Mouse (Mus musculus) layer of hippocampus, postnatal 14 days (tissue): ENCODE results near the gene Gas7. TPM values are rescaled to one million over a fixed set of nuclear protein-coding genes. Genes with fewer than 3 reads are reported as not detected.

Source experiments
- DNase-seq, 2 experiments: peaks; one replicate each; pipeline ENCODE4 v3.0.0; 2021 to 2022; ENCODE audit warnings: low spot score in 2 of 2, mixed read lengths in 1 of 2
- total RNA-seq, 2 experiments: library from RNA; stranded (reverse); gene quantifications; 2 replicates each; pipeline ENCODE4 v1.2.3; 2021

The Gas7 gene
- total RNA-seq, 2 experiments from 2014 or later, result 391 to 397 TPM

- no peak for DNase-seq
Measured at GRCm38 (mm10) chr11:67568815-67569214, 113.6 kb downstream of the Gas7 start.

- DNase-seq, result peak in 1 of 2 experiments; percentile 67
Measured at GRCm38 (mm10) chr11:67570947-67571346, 115.7 kb downstream of the Gas7 start.

DNA sequence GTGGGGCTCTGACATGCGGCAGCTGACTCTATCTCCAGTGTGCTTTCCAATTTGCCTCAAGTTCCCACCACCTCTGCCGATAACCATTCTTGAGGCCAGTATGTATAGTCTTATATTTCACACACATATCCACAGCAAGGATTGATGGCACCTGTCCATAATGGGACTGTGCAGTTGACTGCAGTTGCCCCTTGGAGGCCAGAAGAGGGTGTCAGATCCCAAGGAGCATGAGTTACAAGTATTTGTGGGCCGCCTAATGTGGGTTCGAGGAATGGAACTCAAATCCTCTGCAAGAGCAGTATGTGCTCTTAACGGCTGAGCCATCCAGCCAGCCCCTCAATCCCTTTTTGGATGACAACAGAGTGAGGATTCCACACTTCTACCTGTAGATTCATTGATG, 119.1 kb downstream of the Gas7 start:
- no peak for DNase-seq

- DNase-seq, result no peak
Measured at GRCm38 (mm10) chr11:67577472-67577871, 122.2 kb downstream of the Gas7 start.

DNA sequence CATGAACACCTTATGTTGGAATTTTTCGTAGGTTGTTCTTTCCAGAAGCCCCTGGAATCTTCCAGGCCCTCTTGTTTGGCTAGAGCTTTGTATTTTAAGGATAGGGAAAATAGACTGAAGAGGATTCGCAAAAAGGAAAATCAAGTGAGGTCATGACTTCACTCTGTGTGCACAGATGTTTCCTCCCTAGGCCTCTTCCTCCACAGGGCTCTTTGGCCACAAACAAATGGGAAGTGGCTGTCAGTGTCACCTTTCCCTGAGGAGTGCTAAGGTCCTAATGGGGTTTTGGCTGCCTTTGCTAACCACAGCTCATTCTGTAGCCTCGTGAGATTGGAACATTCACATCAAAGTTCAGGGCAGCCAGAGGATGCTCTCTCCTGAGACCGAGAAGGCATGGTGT, 122.8 kb downstream of the Gas7 start:
- no peak for DNase-seq

DNA sequence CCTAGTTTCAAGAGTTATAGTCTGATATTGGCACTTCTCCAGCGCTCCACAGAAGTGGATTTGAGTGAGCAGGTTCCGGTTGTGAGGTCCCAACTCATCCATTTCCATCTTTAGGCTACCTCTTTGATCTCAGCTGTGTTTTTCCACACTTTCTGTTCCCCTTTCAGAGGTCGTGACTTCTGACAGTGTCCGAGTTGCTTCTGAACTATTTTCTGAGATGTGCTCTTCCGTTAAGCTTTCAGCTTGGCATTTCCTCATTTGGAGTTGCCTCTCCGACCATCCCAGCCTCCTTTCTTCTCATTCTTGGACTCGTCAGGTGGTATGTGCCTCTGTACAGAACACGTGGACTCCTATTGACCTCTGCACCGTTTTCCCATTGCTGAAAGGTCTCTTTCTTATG, 123.9 kb downstream of the Gas7 start:
- DNase-seq, result no peak

GRCm38 (mm10) chr11:67581549-67581948, 126.3 kb downstream of the Gas7 start:
- DNase-seq, result no peak

GRCm38 (mm10) chr11:67582570-67582969, 127.3 kb downstream of the Gas7 start:
- no peak for DNase-seq

GRCm38 (mm10) chr11:67585016-67585415, 129.8 kb downstream of the Gas7 start:
- DNase-seq, result no peak

GRCm38 (mm10) chr11:67585629-67586028, 130.4 kb downstream of the Gas7 start:
- no peak for DNase-seq

- DNase-seq, result no peak
Measured at GRCm38 (mm10) chr11:67586231-67586994, 131.2 kb downstream of the Gas7 start.

DNA sequence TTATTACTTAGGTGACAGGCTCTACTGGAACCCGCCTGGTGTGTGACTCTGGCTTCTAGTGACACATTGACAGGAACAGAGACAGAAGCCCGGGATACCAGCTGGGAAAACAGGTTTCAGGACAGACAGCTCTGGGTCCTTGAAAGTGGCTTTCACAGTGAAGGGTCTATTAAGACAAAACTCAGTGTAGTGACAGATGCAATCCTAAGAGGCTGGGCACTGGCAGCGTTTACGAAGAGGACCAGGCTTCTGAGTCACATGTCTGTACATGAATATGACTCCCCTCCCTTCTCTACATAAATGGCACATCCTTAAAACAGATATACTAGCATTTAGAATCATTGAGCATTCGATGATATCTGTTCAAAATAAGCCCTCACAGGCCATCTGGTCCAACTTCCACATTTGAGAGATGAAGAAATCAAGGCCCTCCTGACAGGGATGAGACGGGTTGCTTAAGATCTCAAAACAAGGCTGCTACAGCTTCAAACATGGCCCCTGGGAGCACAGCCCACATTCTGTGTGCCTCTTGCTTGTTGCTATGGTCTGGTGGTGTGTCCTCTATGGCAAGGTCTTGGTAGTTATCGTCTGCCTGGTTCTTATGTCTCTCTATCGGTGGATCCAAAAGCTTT, 133.1 kb downstream of the Gas7 start:
- no peak for DNase-seq

- peak; percentile 77 to 88 for DNase-seq
Measured at GRCm38 (mm10) chr11:67588828-67589314, 133.6 kb downstream of the Gas7 start.

DNA sequence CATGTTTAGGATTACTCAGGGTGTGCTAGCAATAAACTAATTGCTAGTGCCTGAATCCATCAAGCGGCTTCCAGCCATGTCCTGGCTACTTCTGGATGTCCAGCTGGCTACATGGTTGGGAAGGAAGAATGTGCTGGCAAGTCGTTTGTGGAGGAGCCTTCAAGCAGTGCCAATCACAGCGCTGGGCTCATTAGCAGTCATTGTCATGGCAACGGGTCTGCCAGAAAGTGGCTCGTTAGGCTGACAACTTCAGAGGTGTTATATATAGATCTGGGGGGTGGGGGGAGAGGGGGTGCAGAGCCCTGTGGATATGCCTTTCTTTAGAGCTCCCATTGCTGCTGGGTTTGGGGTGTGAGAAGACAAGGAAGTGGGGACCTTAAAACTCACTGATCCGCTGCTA, 141.0 kb downstream of the Gas7 start:
- peak; percentile 73 to 86 for DNase-seq

DNA sequence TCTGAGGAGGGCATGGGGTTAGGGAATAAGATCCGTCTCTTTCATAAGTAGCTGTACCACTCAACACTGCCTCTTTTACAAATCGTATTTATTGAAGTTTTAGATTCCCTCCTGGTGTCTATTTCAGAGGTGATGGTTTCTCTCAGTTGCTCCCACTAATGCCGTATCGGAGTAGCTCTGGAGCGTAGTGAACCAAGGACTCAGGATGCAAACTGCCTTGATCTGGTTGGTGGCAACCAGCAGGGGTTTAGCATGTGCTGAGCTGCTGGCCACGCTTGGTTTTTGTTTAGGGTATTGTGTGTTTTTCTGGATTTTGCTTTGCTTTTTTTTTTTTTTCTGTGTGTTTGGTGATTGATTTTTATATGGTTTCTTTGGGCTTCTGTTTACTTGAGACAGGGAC, 141.6 kb downstream of the Gas7 start:
- no peak for DNase-seq

DNA sequence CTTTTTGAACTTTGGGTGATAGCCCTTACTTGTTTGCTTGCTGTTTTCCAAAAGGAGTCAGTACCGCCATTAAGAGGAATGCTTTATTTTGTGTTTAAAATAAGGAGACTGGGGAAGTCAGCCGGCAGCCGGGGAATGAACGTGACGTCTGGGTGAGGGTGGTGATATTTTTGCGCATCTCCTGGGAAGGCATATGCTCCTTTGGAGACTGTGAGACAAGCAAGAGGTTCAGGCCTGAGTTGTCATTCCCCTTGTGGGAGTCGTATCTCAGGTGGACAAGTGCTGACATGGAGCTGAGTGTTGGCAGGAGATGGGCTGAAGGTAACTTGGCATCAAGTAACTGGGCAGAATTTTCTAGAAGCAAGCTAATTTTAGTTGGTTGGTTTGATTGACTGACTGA, 142.2 kb downstream of the Gas7 start:
- DNase-seq, result no peak

- DNase-seq, result no peak
Measured at GRCm38 (mm10) chr11:67599141-67599540, 143.9 kb downstream of the Gas7 start.

GRCm38 (mm10) chr11:67600710-67601430, 145.6 kb downstream of the Gas7 start:
- no peak for DNase-seq

- DNase-seq, result no peak
Measured at GRCm38 (mm10) chr11:67602711-67603369, 147.6 kb downstream of the Gas7 start.

GRCm38 (mm10) chr11:67604481-67604880, 149.2 kb downstream of the Gas7 start:
- peak in 1 of 2 experiments; percentile 66 for DNase-seq

DNA sequence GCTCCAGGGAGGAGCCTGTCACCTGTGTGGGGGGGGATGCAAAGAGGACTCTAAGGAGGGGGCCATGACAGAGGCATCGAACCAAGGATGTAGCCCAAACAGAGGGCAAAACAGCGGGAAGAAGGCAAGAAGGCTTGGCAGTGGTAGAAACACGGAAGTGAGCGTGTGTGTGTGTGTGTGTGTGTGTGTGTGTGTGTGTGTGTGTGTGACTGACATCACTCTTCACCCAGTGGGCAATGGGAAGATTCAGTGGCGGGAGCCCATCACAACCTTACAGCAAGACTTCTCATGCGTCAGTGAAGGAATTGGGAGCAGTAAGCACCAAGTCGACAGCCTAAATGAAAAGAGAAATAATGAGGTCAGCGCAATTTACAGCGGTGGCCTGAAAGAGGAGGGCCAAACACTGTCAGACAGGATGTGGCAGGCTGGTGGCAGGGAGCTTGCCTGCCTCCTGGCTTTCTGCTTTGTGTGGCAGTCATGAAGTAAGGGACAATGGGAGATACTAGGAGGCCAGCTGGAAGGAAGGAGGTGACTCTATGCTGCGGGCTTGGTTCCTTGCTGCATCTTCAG, 153.0 kb downstream of the Gas7 start:
- DNase-seq, result no peak
